ENCODE assay signal across 9 mouse cellular contexts in the genomic region with DNA sequence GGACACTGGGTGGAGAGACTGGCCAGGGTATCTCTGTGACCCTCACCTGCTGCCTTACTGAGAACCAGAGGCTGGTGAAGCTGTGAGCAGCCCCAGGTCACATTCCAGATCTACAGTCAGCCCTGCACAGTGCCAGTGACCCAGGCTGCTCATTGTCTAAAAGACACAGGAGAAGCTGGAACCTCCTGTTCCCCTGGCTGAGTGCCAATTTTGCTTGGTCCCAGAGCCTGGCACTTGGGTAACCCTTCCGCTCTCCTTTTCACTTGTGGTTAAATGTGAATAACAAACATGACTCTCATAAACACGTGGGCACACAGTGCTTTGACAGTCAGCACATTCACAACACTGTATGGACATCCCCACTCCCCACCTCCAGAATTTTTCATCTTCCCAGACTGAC.
DNase-seq lines count a peak whose midpoint lies in the region; ATAC-seq lines count a peak whose summit lies in the region.
"Had no signal": no experiment of that assay in that cellular context is flagged by ENCODE, and none has a peak within 500 bp of the region (broad histone marks: within the 10 kb centered on the region; RNA-seq: fewer than 3 reads in every experiment).

No protein-coding gene starts in this region.

- no peak overlapping the region for H3K4me2 ChIP-seq in forebrain, embryonic 16.5 days (ENCODE audit: low read length)
- H3K4me2 ChIP-seq in forebrain, embryonic 14.5 days (ENCODE audit: low read length), result no peak overlapping the region
- no peak overlapping the region for H3K4me2 ChIP-seq in liver, embryonic 12.5 days
- H3K4me2 ChIP-seq: heart, embryonic 13.5 days had no signal

- no peaks in the 10 kb centered on the region for H3K27me3 ChIP-seq in forebrain, embryonic 16.5 days (replicated peaks; ENCODE audit: control insufficient read depth, insufficient read depth, low read length)
- no peaks in the 10 kb centered on the region for H3K27me3 ChIP-seq in forebrain, embryonic 14.5 days (replicated peaks; ENCODE audit: control insufficient read depth, insufficient read depth, low read length)
- H3K27me3 ChIP-seq in liver, embryonic 12.5 days (replicated peaks), result no peaks in the 10 kb centered on the region
- H3K27me3 ChIP-seq: heart, embryonic 13.5 days had no signal

- 0 out of 2 replicates have a peak, but pooled peaks have one; percentile 12 for ATAC-seq in forebrain, embryonic 16.5 days
- ATAC-seq in forebrain, embryonic 14.5 days, result no peak
- 0 out of 2 replicates have a peak, but pooled peaks have one; percentile 34 for ATAC-seq in liver, embryonic 12.5 days
- ATAC-seq: inflammation-experienced regulatory T-cells, adult 6 months had no signal

- WGBS in forebrain, embryonic 16.5 days, result 62% methylated on average over 2 of the region's 2 CpGs
- 70% methylated on average over 2 of the region's 2 CpGs for WGBS in forebrain, embryonic 14.5 days
- 67% methylated on average over 2 of the region's 2 CpGs for WGBS in liver, embryonic 12.5 days (ENCODE audit: insufficient replicate concordance)

- H3K9ac ChIP-seq in forebrain, embryonic 16.5 days (replicated peaks; ENCODE audit: low read depth, low read length), result no peak overlapping the region
- no peak overlapping the region for H3K9ac ChIP-seq in forebrain, embryonic 14.5 days (ENCODE audit: low read length)
- H3K9ac ChIP-seq in liver, embryonic 12.5 days, result no peak overlapping the region
- H3K9ac ChIP-seq: heart, embryonic 13.5 days had no signal

- DNase-seq in forebrain, embryonic 14.5 days (ENCODE audit: low spot score), result no peak
- no peak for DNase-seq in liver
- peak; percentile 11 for DNase-seq in cerebellum, adult 9-11 months
- DNase-seq in kidney, postnatal 36 days, result peak; percentile 16 to 44
- no peak for DNase-seq in embryo, embryonic 11 days

- H3K4me1 ChIP-seq in forebrain, embryonic 16.5 days (replicated peaks; ENCODE audit: control insufficient read depth, insufficient read depth, low read length), result peaks cover 2% of the 10 kb centered on the region; the same call in 1 of the 2 replicates
- H3K4me1 ChIP-seq in forebrain, embryonic 14.5 days (ENCODE audit: control insufficient read depth, insufficient read depth, low read length), result no peaks in the 10 kb centered on the region
- H3K4me1 ChIP-seq in liver, embryonic 12.5 days, result no peaks in the 10 kb centered on the region
- H3K4me1 ChIP-seq: heart, embryonic 13.5 days had no signal

- no peak overlapping the region for H3K4me3 ChIP-seq in forebrain, embryonic 16.5 days (replicated peaks; ENCODE audit: low read length)
- no peak overlapping the region for H3K4me3 ChIP-seq in forebrain, embryonic 14.5 days (ENCODE audit: low read depth, low read length)
- H3K4me3 ChIP-seq in liver, embryonic 12.5 days, result no peak overlapping the region
- H3K4me3 ChIP-seq: heart, embryonic 13.5 days had no signal

- H3K36me3 ChIP-seq in forebrain, embryonic 16.5 days (ENCODE audit: control insufficient read depth, insufficient read depth), result no peaks in the 10 kb centered on the region
- H3K36me3 ChIP-seq in forebrain, embryonic 14.5 days (ENCODE audit: control insufficient read depth, insufficient read depth, low read length), result no peaks in the 10 kb centered on the region
- no peaks in the 10 kb centered on the region for H3K36me3 ChIP-seq in liver, embryonic 12.5 days
- H3K36me3 ChIP-seq: heart, embryonic 13.5 days had no signal

- H3K27ac ChIP-seq in forebrain, embryonic 16.5 days (ENCODE audit: low read length), result no peak overlapping the region
- H3K27ac ChIP-seq in forebrain, embryonic 14.5 days (ENCODE audit: low read depth, low read length), result no peak overlapping the region
- no peak overlapping the region for H3K27ac ChIP-seq in liver, embryonic 12.5 days
- H3K27ac ChIP-seq: heart, embryonic 13.5 days had no signal

- H3K9me3 ChIP-seq in forebrain, embryonic 16.5 days (ENCODE audit: control insufficient read depth, low read length), result no peaks in the 10 kb centered on the region
- H3K9me3 ChIP-seq in forebrain, embryonic 14.5 days (replicated peaks; ENCODE audit: control insufficient read depth, low read length), result no peaks in the 10 kb centered on the region
- H3K9me3 ChIP-seq in liver, embryonic 12.5 days (replicated peaks), result 0 out of 2 replicates have a peak, but pooled peaks cover 4% of the 10 kb centered on the region
- H3K9me3 ChIP-seq: heart, embryonic 13.5 days had no signal

Comparison
In these comparisons a context has a peak if more than half of its experiments do, and no peak if none do; other contexts are left out.
1. DNase-seq: peak in cerebellum, adult 9-11 months (single experiment) and kidney, postnatal 36 days (2 of 2); none in forebrain, embryonic 14.5 days (single experiment), liver (single experiment) and embryo, embryonic 11 days (single experiment).